ENCODE assay signal across 8 mouse cellular contexts in the genomic region with DNA sequence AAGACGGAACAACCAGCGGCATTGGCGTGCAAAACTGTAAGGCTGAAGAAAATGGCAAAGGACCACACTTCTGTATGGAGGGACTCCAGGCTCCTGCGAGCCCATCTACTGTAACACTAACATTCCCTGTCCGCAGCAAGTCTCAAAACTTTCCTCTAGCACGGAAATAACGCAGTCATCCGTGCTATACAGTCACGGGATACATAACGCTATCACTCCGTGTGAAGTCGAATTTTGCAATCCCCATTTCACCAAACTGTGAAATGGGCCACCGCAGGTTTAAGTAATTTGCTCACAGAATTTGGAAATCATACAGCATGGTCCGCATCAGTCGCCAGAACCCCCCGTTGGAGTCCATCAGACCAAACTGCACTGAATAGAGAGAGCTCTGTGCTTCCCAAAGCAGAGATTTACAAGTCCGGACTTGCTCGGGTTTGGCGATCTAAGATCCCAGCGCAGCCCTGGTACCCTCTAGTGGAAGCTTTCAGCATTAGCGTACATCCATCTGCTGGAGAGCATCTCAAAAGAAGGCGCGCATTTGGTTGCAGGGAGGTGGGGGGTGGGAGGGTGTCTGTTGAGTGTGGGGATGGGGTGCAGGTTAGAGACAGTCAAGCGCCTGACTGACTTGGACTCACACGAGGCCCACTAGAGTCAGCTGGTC. TPM values are rescaled to one million over a fixed set of nuclear protein-coding genes. Genes with fewer than 3 reads are reported as not detected.
DNase-seq lines count a peak whose midpoint lies in the region; ATAC-seq and TF ChIP-seq lines count a peak whose summit lies in the region.

No protein-coding gene starts in this region.

- peak; percentile 51 for ATAC-seq in heart, embryonic 15.5 days (replicated peaks; ENCODE audit: insufficient number of reproducible peaks, insufficient read depth, low FRiP score, low read depth)
- 0 out of 2 replicates have a peak, but pooled peaks have one; percentile 25 for ATAC-seq in liver, embryonic 14.5 days (ENCODE audit: insufficient read depth)

- no peaks in the 10 kb centered on the region for H3K36me3 ChIP-seq in forebrain, embryonic 10.5 days (replicated peaks)
- H3K36me3 ChIP-seq in heart, embryonic 15.5 days = no peaks in the 10 kb centered on the region
- H3K36me3 ChIP-seq in liver, embryonic 14.5 days (replicated peaks; ENCODE audit: control insufficient read depth, insufficient read depth, low read depth) = no peaks in the 10 kb centered on the region
- H3K36me3 ChIP-seq in testis, adult 2 months (ENCODE audit: control insufficient read depth, insufficient read depth, low read length) = no peaks in the 10 kb centered on the region

- TF ChIP-seq CTCF in liver, embryonic 14.5 days (IDR thresholded peaks at IDR 0.05; ENCODE audit: low read depth) = peak; percentile 73
- peak; percentile 56; the same call in 1 of the 2 replicates for TF ChIP-seq CTCF in testis, adult 2 months (IDR thresholded peaks at IDR 0.05; ENCODE audit: control insufficient read depth, insufficient read depth, insufficient replicate concordance, low read depth, low read length)

- H3K4me3 ChIP-seq in forebrain, embryonic 10.5 days = peak overlapping the region; percentile 58
- H3K4me3 ChIP-seq in heart, embryonic 15.5 days = peak overlapping the region; percentile 56
- H3K4me3 ChIP-seq in liver, embryonic 14.5 days (ENCODE audit: insufficient read depth in 1 of 2, low read depth in 2 of 2, low read length in 2 of 2) = peak overlapping the region; percentile 36 to 54
- H3K4me3 ChIP-seq in testis, adult 2 months (ENCODE audit: control insufficient read depth, low read depth, low read length) = peak overlapping the region; percentile 69

- no peak for TF ChIP-seq POLR2A in testis, adult 2 months (IDR thresholded peaks at IDR 0.05; ENCODE audit: control insufficient read depth, low read depth, low read length)

- DNase-seq in CD4-positive helper T cell, adult 2 months (ENCODE audit: low read depth, low spot score) = peak; percentile 83
- DNase-seq in brain, adult 2 months (ENCODE audit: low read depth, low spot score) = peak; percentile 97
- peak; percentile 80 for DNase-seq in forebrain, embryonic 10.5 days (ENCODE audit: extremely low spot score, low spot score)
- DNase-seq in kidney, postnatal 14 days = peak; percentile 84
- DNase-seq in liver, embryonic 14.5 days (ENCODE audit: low read depth in 3 of 3, low spot score in 3 of 3) = peak in 2 of 3 experiments; percentile 43 to 47
- peak; percentile 75 for DNase-seq in neural tube, embryonic 10.5 days (ENCODE audit: extremely low spot score, low spot score)

- H3K4me2 ChIP-seq in heart, embryonic 15.5 days = peak overlapping the region; percentile 86
- H3K4me2 ChIP-seq in liver, embryonic 14.5 days (ENCODE audit: low read depth) = peak overlapping the region; percentile 52

- H3K4me1 ChIP-seq in forebrain, embryonic 10.5 days = peaks cover 24% of the 10 kb centered on the region
- peaks cover 27% of the 10 kb centered on the region for H3K4me1 ChIP-seq in heart, embryonic 15.5 days (replicated peaks)
- H3K4me1 ChIP-seq in liver, embryonic 14.5 days (replicated peaks; ENCODE audit: control insufficient read depth in 2 of 2, insufficient read depth in 2 of 2, low read length in 1 of 2) = peaks cover under 1 to 11% of the 10 kb centered on the region in 2 experiments; a peak in 3 of 4 replicates
- H3K4me1 ChIP-seq in testis, adult 2 months (ENCODE audit: control insufficient read depth, insufficient read depth, low read length) = peaks cover 14% of the 10 kb centered on the region

- peak overlapping the region; percentile 54 for H3K27ac ChIP-seq in forebrain, embryonic 10.5 days
- peak overlapping the region; percentile 92 for H3K27ac ChIP-seq in heart, embryonic 15.5 days
- H3K27ac ChIP-seq in liver, embryonic 14.5 days = no peak overlapping the region
- H3K27ac ChIP-seq in testis, adult 2 months (ENCODE audit: control insufficient read depth, insufficient read depth, low read depth, low read length) = peak overlapping the region; percentile 73

- peak overlapping the region; percentile 59 for H3K9ac ChIP-seq in heart, embryonic 15.5 days
- H3K9ac ChIP-seq in liver, embryonic 14.5 days (replicated peaks) = no peak overlapping the region

- no peaks in the 10 kb centered on the region for H3K9me3 ChIP-seq in forebrain, embryonic 10.5 days
- no peaks in the 10 kb centered on the region for H3K9me3 ChIP-seq in heart, embryonic 15.5 days (replicated peaks)
- no peaks in the 10 kb centered on the region for H3K9me3 ChIP-seq in liver, embryonic 14.5 days (ENCODE audit: control insufficient read depth, low read length)

- WGBS in forebrain, embryonic 10.5 days = under 1% methylated on average over 25 of the region's 25 CpGs
- WGBS in heart, embryonic 15.5 days = under 1% methylated on average over 25 of the region's 25 CpGs
- under 1% methylated on average over 25 of the region's 25 CpGs for WGBS in liver, embryonic 14.5 days (ENCODE audit: insufficient replicate concordance)

- TF ChIP-seq EP300 in liver, embryonic 14.5 days (IDR thresholded peaks at IDR 0.05; ENCODE audit: low read depth) = no peak

- peaks cover 15% of the 10 kb centered on the region for H3K27me3 ChIP-seq in forebrain, embryonic 10.5 days (ENCODE audit: poor library complexity, severe bottlenecking)
- no peaks in the 10 kb centered on the region for H3K27me3 ChIP-seq in heart, embryonic 15.5 days
- H3K27me3 ChIP-seq in liver, embryonic 14.5 days (ENCODE audit: control insufficient read depth, insufficient read depth, low read length) = peaks cover 17% of the 10 kb centered on the region
- H3K27me3 ChIP-seq in testis, adult 2 months (ENCODE audit: control insufficient read depth, insufficient read depth, low read length) = peaks cover 2% of the 10 kb centered on the region; the same call in 1 of the 2 replicates

RNA-seq across cellular contexts. Expression of a gene that starts 5.5 kb away (rescaled TPM):
- polyA plus RNA-seq in forebrain, embryonic 10.5 days (2016; fragmentation: Nextera tagmentation; extraction: Ambion mirVana) = 66.5 and 69.5 TPM in 2 replicates
- polyA plus RNA-seq in heart, embryonic 15.5 days (2015; fragmentation: Nextera tagmentation; extraction: Ambion mirVana) = 53.4 and 54.4 TPM in 2 replicates
- 7.7 and 13.1 TPM in 2 replicates for polyA plus RNA-seq in liver, embryonic 14.5 days (2012; rRNA removed)
- polyA plus RNA-seq in liver, embryonic 14.5 days (2014; fragmentation: Nextera tagmentation; extraction: Ambion mirVana) = 22.8 and 26.4 TPM in 2 replicates
- 8.7 and 9.0 TPM in 2 replicates for polyA plus RNA-seq in testis, adult 2 months (2012; rRNA removed)

RNA-seq across cellular contexts. Expression of a gene that starts 29.6 kb away (rescaled TPM):
- polyA plus RNA-seq in forebrain, embryonic 10.5 days (2016; fragmentation: Nextera tagmentation; extraction: Ambion mirVana) = 96.2 and 101 TPM in 2 replicates
- polyA plus RNA-seq in heart, embryonic 15.5 days (2015; fragmentation: Nextera tagmentation; extraction: Ambion mirVana) = 90.4 and 90.7 TPM in 2 replicates
- 4.3 and 8.5 TPM in 2 replicates for polyA plus RNA-seq in liver, embryonic 14.5 days (2012; rRNA removed)
- 14.4 and 15.1 TPM in 2 replicates for polyA plus RNA-seq in liver, embryonic 14.5 days (2014; fragmentation: Nextera tagmentation; extraction: Ambion mirVana)
- 43.5 and 50.1 TPM in 2 replicates for polyA plus RNA-seq in testis, adult 2 months (2012; rRNA removed)

RNA-seq across cellular contexts. Expression of a gene that starts 41.8 kb away (rescaled TPM):
- polyA plus RNA-seq in forebrain, embryonic 10.5 days (2016; fragmentation: Nextera tagmentation; extraction: Ambion mirVana) = 0.01 and 0.04 TPM in 2 replicates
- 0.05 and 0.10 TPM in 2 replicates for polyA plus RNA-seq in heart, embryonic 15.5 days (2015; fragmentation: Nextera tagmentation; extraction: Ambion mirVana)
- polyA plus RNA-seq in liver, embryonic 14.5 days (2012; rRNA removed) = 0.01 TPM in 1 of 2 replicates, not detected in the other
- not detected in 2 replicates for polyA plus RNA-seq in liver, embryonic 14.5 days (2014; fragmentation: Nextera tagmentation; extraction: Ambion mirVana)
- polyA plus RNA-seq in testis, adult 2 months (2012; rRNA removed) = 0.95 and 0.97 TPM in 2 replicates

RNA-seq across cellular contexts. Expression of a gene that starts 52.3 kb away (rescaled TPM):
- 3.8 and 4.2 TPM in 2 replicates for polyA plus RNA-seq in forebrain, embryonic 10.5 days (2016; fragmentation: Nextera tagmentation; extraction: Ambion mirVana)
- 3.0 and 3.5 TPM in 2 replicates for polyA plus RNA-seq in heart, embryonic 15.5 days (2015; fragmentation: Nextera tagmentation; extraction: Ambion mirVana)
- polyA plus RNA-seq in liver, embryonic 14.5 days (2012; rRNA removed) = 2.1 and 2.4 TPM in 2 replicates
- 0.38 and 0.53 TPM in 2 replicates for polyA plus RNA-seq in liver, embryonic 14.5 days (2014; fragmentation: Nextera tagmentation; extraction: Ambion mirVana)
- polyA plus RNA-seq in testis, adult 2 months (2012; rRNA removed) = 90.3 and 96.2 TPM in 2 replicates

Comparison
In these comparisons a context has a peak if more than half of its experiments do, and no peak if none do; other contexts are left out.
1. DNase-seq: peak in every context shown above with its lines; median percentile 97 in brain, adult 2 months; 84 in kidney, postnatal 14 days; 83 in CD4-positive helper T cell, adult 2 months; 80 in forebrain, embryonic 10.5 days; 75 in neural tube, embryonic 10.5 days; 45 in liver, embryonic 14.5 days.